Mouse (Mus musculus) neural tube, postnatal 0 days (tissue): ENCODE results near the gene Dbndd1. TPM values are rescaled to one million over a fixed set of nuclear protein-coding genes. Genes with fewer than 3 reads are reported as not detected.

Experiments
- polyA plus RNA-seq: library from polyadenylated mRNA; unstranded; fragments of >200 nt; fragmentation: Nextera tagmentation; extraction: Ambion mirVana; gene quantifications from 2 replicates; pipeline ENCODE4 v1.2.1, GENCODE M21; 2015

Gene Dbndd1
- polyA plus RNA-seq, result 56.5 and 63.3 TPM in 2 replicates

GRCm38 (mm10) chr8:123514781-123515539, at the start of gene Dbndd1:
Dbndd1 (minus strand) TSS chr8:123515463.

GRCm38 (mm10) chr8:123518667-123519066, 3.4 kb upstream of the Dbndd1 start, which contains the start of gene Gas8:
Gas8 (plus strand) TSS chr8:123518834.

GRCm38 (mm10) chr8:123477737-123478258, 37.5 kb downstream of the Dbndd1 start, which contains the start of gene Afg3l1:
Afg3l1 (plus strand) TSS chr8:123477903.

Other genes with a start within 250 kb of the Dbndd1 start
- gene Fanca, start 196.9 kb downstream of the Dbndd1 start, polyA plus RNA-seq, result 3.0 and 7.2 TPM in 2 replicates
- gene Spire2, start 182.8 kb downstream of the Dbndd1 start, polyA plus RNA-seq, result 31.8 and 35.0 TPM in 2 replicates
- 411 and 449 TPM in 2 replicates for gene Tcf25, start 141.7 kb downstream of the Dbndd1 start, polyA plus RNA-seq
- gene Mc1r, start 108.4 kb downstream of the Dbndd1 start, polyA plus RNA-seq, result 0.06 TPM in 1 of 2 replicates, not detected in the other
- 1,123 and 1,326 TPM in 2 replicates for gene Tubb3, start 104.0 kb downstream of the Dbndd1 start, polyA plus RNA-seq
- gene Def8, start 91.9 kb downstream of the Dbndd1 start, polyA plus RNA-seq, result 36.5 and 39.5 TPM in 2 replicates
- gene Afg3l1, start 37.6 kb downstream of the Dbndd1 start, polyA plus RNA-seq, result 35.4 and 38.7 TPM in 2 replicates
- gene Gas8, start 3.4 kb upstream of the Dbndd1 start, polyA plus RNA-seq, result 29.3 and 30.9 TPM in 2 replicates
- gene Rhou, start 138.5 kb upstream of the Dbndd1 start, polyA plus RNA-seq, result 10.8 and 13.0 TPM in 2 replicates